Mouse (Mus musculus) midbrain, embryonic 11.5 days (tissue): ENCODE measurements around the gene Zc3h18. TPM values are rescaled to one million over a fixed set of nuclear protein-coding genes. Genes with fewer than 3 reads are reported as not detected.

Experiments
- ATAC-seq: fragments of 200-750 bp; cut with Nextera tagmentation; 2 replicates; pipeline ENCODE4 v1.8.0; 2017; ENCODE audit warnings: moderate TSS enrichment, moderate library complexity; ENCODE audit not compliant: low FRiP score
- DNase-seq: peaks from one replicate; pipeline ENCODE4 v3.0.0; 2015; ENCODE audit warnings: low spot score; ENCODE audit errors: missing footprints
- H3K27ac ChIP-seq: fragments of 300-500 bp; sonication (generic); 2 replicates; pipeline ENCODE4 v1.5.1; 2014; ENCODE audit warnings: low read depth, low read length
- H3K27me3 ChIP-seq: fragments of 300-500 bp; sonication (generic); 2 replicates; pipeline ENCODE4 v1.6.1; 2014; ENCODE audit warnings: mild to moderate bottlenecking, low read length, moderate library complexity, mixed read lengths; ENCODE audit not compliant: control insufficient read depth, insufficient read depth
- H3K36me3 ChIP-seq: fragments of 300-500 bp; sonication (generic); 2 replicates; pipeline ENCODE4 v1.6.1; 2014; ENCODE audit warnings: mild to moderate bottlenecking, low read length, moderate library complexity, mixed read lengths; ENCODE audit not compliant: control insufficient read depth, insufficient read depth
- H3K4me1 ChIP-seq: fragments of 300-500 bp; sonication (generic); 2 replicates; pipeline ENCODE4 v1.6.1; 2014; ENCODE audit warnings: low read length; ENCODE audit not compliant: control insufficient read depth, insufficient read depth
- H3K4me2 ChIP-seq: fragments of 300-500 bp; sonication (generic); 2 replicates; pipeline ENCODE4 v1.6.1; 2014; ENCODE audit warnings: mild to moderate bottlenecking, moderate library complexity
- H3K4me3 ChIP-seq: fragments of 300-500 bp; sonication (generic); 2 replicates; pipeline ENCODE4 v1.5.1; 2014; ENCODE audit warnings: low read depth, low read length
- H3K9ac ChIP-seq: fragments of 300-500 bp; sonication (generic); 2 replicates; pipeline ENCODE4 v1.6.1; 2014; ENCODE audit warnings: low read length
- H3K9me3 ChIP-seq: fragments of 300-500 bp; sonication (generic); 2 replicates; pipeline ENCODE4 v1.6.1; 2016; ENCODE audit warnings: low read length; ENCODE audit not compliant: control insufficient read depth
- WGBS: fragments of 180-500 bp; shearing (Covaris S2); extraction: QIAGEN DNeasy Blood & Tissue Kit; methylation state at CpG from one replicate; pipeline ENCODE4 v1.1.7; 2014; 5-methylcytosine and 5-hydroxymethylcytosine counted together
- polyA plus RNA-seq: library from polyadenylated mRNA; unstranded; fragments of >200 nt; fragmentation: Nextera tagmentation; extraction: Ambion mirVana; gene quantifications from 2 replicates; pipeline ENCODE4 v1.2.1, GENCODE M21; 2014

Gene Zc3h18
- polyA plus RNA-seq, 1 experiment from 2014 or later = 43.7 TPM

- DNase-seq (no peak), ATAC-seq (no peak)
- peaks cover 28% of the 10 kb centered on the region for H3K27me3 ChIP-seq
- no peak overlapping the region for H3K27ac ChIP-seq
- H3K4me1 ChIP-seq = peaks cover 12% of the 10 kb centered on the region
- no peaks in the 10 kb centered on the region for H3K9me3 ChIP-seq
- no peaks in the 10 kb centered on the region for H3K36me3 ChIP-seq
- 64% methylated on average over 11 of the region's 11 CpGs for WGBS
- no peak overlapping the region for H3K4me3 ChIP-seq
- H3K9ac ChIP-seq = no peak overlapping the region
- H3K4me2 ChIP-seq = no peak overlapping the region
Observed at GRCm38 (mm10) chr8:122461473-122462148, 85.2 kb downstream of the Zc3h18 start.

- no peaks in the 10 kb centered on the region for H3K36me3 ChIP-seq
- peaks cover 12% of the 10 kb centered on the region for H3K4me1 ChIP-seq
- DNase-seq = no peak
- WGBS = 75% methylated on average over 8 of the region's 8 CpGs
- no peak for ATAC-seq
- H3K9ac ChIP-seq = no peak overlapping the region
- no peak overlapping the region for H3K27ac ChIP-seq
- no peak overlapping the region for H3K4me2 ChIP-seq
- H3K4me3 ChIP-seq = no peak overlapping the region
- no peaks in the 10 kb centered on the region for H3K9me3 ChIP-seq
- peaks cover 28% of the 10 kb centered on the region for H3K27me3 ChIP-seq
Observed at GRCm38 (mm10) chr8:122462510-122462909, 86.1 kb downstream of the Zc3h18 start.

GRCm38 (mm10) chr8:122463651-122464640 is 87.5 kb downstream of the Zc3h18 start:
- ATAC-seq (no peak), DNase-seq (no peak)
- Histone ChIP-seq H3K27me3 (peaks cover 28% of the 10 kb centered on the region), H3K9ac (no peak overlapping the region), H3K27ac (no peak overlapping the region), H3K4me3 (no peak overlapping the region), H3K9me3 (no peaks in the 10 kb centered on the region), H3K36me3 (no peaks in the 10 kb centered on the region), H3K4me2 (no peak overlapping the region), H3K4me1 (peaks cover 12% of the 10 kb centered on the region)
- WGBS = 72% methylated on average over 12 of the region's 12 CpGs

GRCm38 (mm10) chr8:122464985-122465384 is 88.6 kb downstream of the Zc3h18 start:
- no peaks in the 10 kb centered on the region for H3K9me3 ChIP-seq
- no peak for DNase-seq
- no peak for ATAC-seq
- H3K4me2 ChIP-seq = no peak overlapping the region
- H3K27ac ChIP-seq = no peak overlapping the region
- H3K4me3 ChIP-seq = no peak overlapping the region
- peaks cover 20% of the 10 kb centered on the region for H3K27me3 ChIP-seq
- no peak overlapping the region for H3K9ac ChIP-seq
- no peaks in the 10 kb centered on the region for H3K36me3 ChIP-seq
- 73% methylated on average over 7 of the region's 7 CpGs for WGBS
- H3K4me1 ChIP-seq = peaks cover 12% of the 10 kb centered on the region

Other genes with a start within 250 kb of the Zc3h18 start
- 1.6 and 1.8 TPM in 2 replicates for gene Zfpm1, start 94.5 kb upstream of the Zc3h18 start, polyA plus RNA-seq
- gene Trhr2, start 15.9 kb upstream of the Zc3h18 start, polyA plus RNA-seq = not detected in 2 replicates
- not detected in 2 replicates for gene Il17c, start 45.4 kb downstream of the Zc3h18 start, polyA plus RNA-seq
- 54.4 and 61.6 TPM in 2 replicates for gene Cyba, start 56.3 kb downstream of the Zc3h18 start, polyA plus RNA-seq
- gene Mvd, start 66.8 kb downstream of the Zc3h18 start, polyA plus RNA-seq = 44.3 and 48.1 TPM in 2 replicates
- gene Snai3, start 84.1 kb downstream of the Zc3h18 start, polyA plus RNA-seq = not detected in 2 replicates
- 23.2 and 29.7 TPM in 2 replicates for gene Rnf166, start 99.5 kb downstream of the Zc3h18 start, polyA plus RNA-seq
- gene Ctu2, start 99.5 kb downstream of the Zc3h18 start, polyA plus RNA-seq = 74.8 and 78.7 TPM in 2 replicates
- gene Piezo1, start 174.7 kb downstream of the Zc3h18 start, polyA plus RNA-seq = 2.8 and 4.3 TPM in 2 replicates
- 25.7 and 35.8 TPM in 2 replicates for gene Cdt1, start 191.4 kb downstream of the Zc3h18 start, polyA plus RNA-seq
- gene Aprt, start 200.3 kb downstream of the Zc3h18 start, polyA plus RNA-seq = 176 and 195 TPM in 2 replicates
- 6.0 and 6.4 TPM in 2 replicates for gene Galns, start 234.9 kb downstream of the Zc3h18 start, polyA plus RNA-seq
- gene Trappc2l, start 235.0 kb downstream of the Zc3h18 start, polyA plus RNA-seq = 43.0 and 43.7 TPM in 2 replicates
- not detected in 2 replicates for gene Pabpn1l, start 246.1 kb downstream of the Zc3h18 start, polyA plus RNA-seq